Mouse (Mus musculus) MEL (cell line): ENCODE measurements around the gene Zbtb40. TPM values are rescaled to one million over a fixed set of nuclear protein-coding genes. Genes with fewer than 3 reads are reported as not detected.

Experiments
- DNase-seq: peaks from one replicate; pipeline ENCODE4 v3.0.0; 2011; ENCODE audit warnings: low read depth, low spot score
- H3K27ac ChIP-seq: 2 replicates; pipeline ENCODE4 v1.5.1; 2012; ENCODE audit warnings: low read depth, mild to moderate bottlenecking, control low read depth, low read length, moderate library complexity; ENCODE audit not compliant: control insufficient read depth
- H3K27me3 ChIP-seq, 2 experiments: fragments of 150-350 bp in 1 of 2; sonication (generic) in 1 of 2; 2 replicates each; pipeline ENCODE4 v1.6.1; 2012; ENCODE audit warnings: low read length in 2 of 2, mild to moderate bottlenecking in 2 of 2, improper control_type of control experiment in 1 of 2, moderate library complexity in 1 of 2; ENCODE audit not compliant: insufficient read depth in 2 of 2, control insufficient read depth in 1 of 2
- H3K36me3 ChIP-seq, 2 experiments: 2 replicates each; pipeline ENCODE4 v1.6.1; 2012 to 2014; ENCODE audit warnings: low read length in 2 of 2, improper control_type of control experiment in 1 of 2, inconsistent platforms in 1 of 2, mild to moderate bottlenecking in 1 of 2; ENCODE audit not compliant: insufficient read depth in 2 of 2, control insufficient read depth in 1 of 2
- H3K4me1 ChIP-seq, 2 experiments: fragments of 150-350 bp in 1 of 2; sonication (generic) in 1 of 2; 2 replicates each; pipeline ENCODE4 v1.6.1; 2012; ENCODE audit warnings: low read length in 2 of 2, improper control_type of control experiment in 1 of 2, mild to moderate bottlenecking in 1 of 2; ENCODE audit not compliant: insufficient read depth in 2 of 2, control insufficient read depth in 1 of 2
- H3K4me3 ChIP-seq, 2 experiments: fragments of 150-350 bp in 1 of 2; sonication (generic) in 1 of 2; 2 replicates each; pipeline ENCODE4 v1.5.1; 2012; ENCODE audit warnings: low read depth in 2 of 2, low read length in 2 of 2, mild to moderate bottlenecking in 2 of 2, moderate library complexity in 2 of 2, control low read depth in 1 of 2, improper control_type of control experiment in 1 of 2; ENCODE audit not compliant: control insufficient read depth in 1 of 2, insufficient read depth in 1 of 2
- H3K79me2 ChIP-seq: 2 replicates; pipeline ENCODE4 v1.6.1; 2012; ENCODE audit warnings: mild to moderate bottlenecking, low read length, moderate library complexity; ENCODE audit not compliant: control insufficient read depth, poor library complexity, insufficient read depth
- H3K9ac ChIP-seq: 2 replicates; pipeline ENCODE4 v1.6.1; 2012; ENCODE audit warnings: low read depth, mild to moderate bottlenecking, control low read depth, low read length, moderate library complexity; ENCODE audit not compliant: control insufficient read depth, poor library complexity, severe bottlenecking
- H3K9me3 ChIP-seq: fragments of 150-350 bp; sonication (generic); replicated peaks from 2 replicates; pipeline ENCODE4 v1.6.1; 2012; ENCODE audit warnings: mild to moderate bottlenecking, low read length, improper control_type of control experiment, moderate library complexity; ENCODE audit not compliant: insufficient read depth
- BHLHE40 ChIP-seq: IDR thresholded peaks from 2 replicates; pipeline ENCODE4 v1.6.1; 2012; ENCODE audit warnings: low read depth, mild to moderate bottlenecking, inconsistent platforms, low read length, improper control_type of control experiment, borderline replicate concordance
- CHD1 ChIP-seq: IDR thresholded peaks from 2 replicates; pipeline ENCODE4 v1.6.1; 2012; ENCODE audit warnings: low read depth, mild to moderate bottlenecking, inconsistent platforms, low read length, improper control_type of control experiment
- CHD2 ChIP-seq: IDR thresholded peaks from 2 replicates; pipeline ENCODE4 v1.6.1; 2011; ENCODE audit warnings: low read length, improper control_type of control experiment
- EP300 ChIP-seq, 2 experiments: IDR thresholded peaks; 2 replicates each; pipeline ENCODE4 v1.6.1; 2011; ENCODE audit warnings: improper control_type of control experiment in 2 of 2, low read length in 2 of 2, low read depth in 1 of 2, mild to moderate bottlenecking in 1 of 2
- GABPA ChIP-seq: IDR thresholded peaks from 2 replicates; pipeline ENCODE4 v1.6.1; 2012; ENCODE audit warnings: low read depth, mild to moderate bottlenecking, inconsistent platforms, low read length, improper control_type of control experiment, moderate library complexity
- GATA1 ChIP-seq: IDR thresholded peaks from 2 replicates; pipeline ENCODE4 v1.6.1; 2011; ENCODE audit warnings: low read depth, low read length, improper control_type of control experiment
- HCFC1 ChIP-seq: IDR thresholded peaks from 2 replicates; pipeline ENCODE4 v1.6.1; 2012; ENCODE audit warnings: low read depth, mild to moderate bottlenecking, inconsistent platforms, low read length, improper control_type of control experiment, moderate library complexity
- JUND ChIP-seq: IDR thresholded peaks from 2 replicates; pipeline ENCODE4 v1.6.1; 2011; ENCODE audit warnings: low read depth, mild to moderate bottlenecking, improper control_type of control experiment, low read length
- MAX ChIP-seq: IDR thresholded peaks from 2 replicates; pipeline ENCODE4 v1.6.1; 2011; ENCODE audit warnings: low read length, improper control_type of control experiment
- MAZ ChIP-seq: IDR thresholded peaks from 2 replicates; pipeline ENCODE4 v1.6.1; 2012; ENCODE audit warnings: low read depth, mild to moderate bottlenecking, inconsistent platforms, low read length, improper control_type of control experiment
- MEF2A ChIP-seq: IDR thresholded peaks from 2 replicates; pipeline ENCODE4 v1.6.1; 2014; ENCODE audit warnings: low read depth, mild to moderate bottlenecking, inconsistent platforms, low read length, improper control_type of control experiment; ENCODE audit not compliant: poor library complexity, insufficient replicate concordance, severe bottlenecking; ENCODE audit errors: extremely low read depth
- MXI1 ChIP-seq: IDR thresholded peaks from 2 replicates; pipeline ENCODE4 v1.6.1; 2011; ENCODE audit warnings: mild to moderate bottlenecking, low read depth, low read length, improper control_type of control experiment
- MYB ChIP-seq: IDR thresholded peaks from 2 replicates; pipeline ENCODE4 v1.6.1; 2011; ENCODE audit warnings: mild to moderate bottlenecking, low read depth, low read length, improper control_type of control experiment
- NRF1 ChIP-seq: IDR thresholded peaks from 2 replicates; pipeline ENCODE4 v1.6.1; 2014; ENCODE audit warnings: low read depth, mild to moderate bottlenecking, inconsistent platforms, low read length, improper control_type of control experiment, moderate library complexity; ENCODE audit not compliant: poor library complexity, insufficient read depth, severe bottlenecking
- RCOR1 ChIP-seq: IDR thresholded peaks from 2 replicates; pipeline ENCODE4 v1.6.1; 2012; ENCODE audit warnings: low read depth, mild to moderate bottlenecking, inconsistent platforms, low read length, improper control_type of control experiment
- TBP ChIP-seq: IDR thresholded peaks from 2 replicates; pipeline ENCODE4 v1.8.0; 2011; ENCODE audit warnings: low read depth, low read length, improper control_type of control experiment
- TCF12 ChIP-seq: IDR thresholded peaks from 2 replicates; pipeline ENCODE4 v1.6.1; 2014; ENCODE audit warnings: low read depth, mild to moderate bottlenecking, inconsistent platforms, low read length, improper control_type of control experiment, moderate library complexity
- UBTF ChIP-seq: IDR thresholded peaks from 2 replicates; pipeline ENCODE4 v1.6.1; 2012; ENCODE audit warnings: low read depth, mild to moderate bottlenecking, inconsistent platforms, low read length, improper control_type of control experiment, moderate library complexity, borderline replicate concordance; ENCODE audit not compliant: insufficient read depth
- USF1 ChIP-seq: IDR thresholded peaks from 2 replicates; pipeline ENCODE4 v1.6.1; 2014; ENCODE audit warnings: low read depth, mild to moderate bottlenecking, inconsistent platforms, low read length, improper control_type of control experiment, moderate library complexity
- ZMIZ1 ChIP-seq: IDR thresholded peaks from 2 replicates; pipeline ENCODE4 v1.6.1; 2012; ENCODE audit warnings: low read depth, mild to moderate bottlenecking, inconsistent platforms, low read length, improper control_type of control experiment, moderate library complexity
- ZNF384 ChIP-seq: IDR thresholded peaks from 2 replicates; pipeline ENCODE4 v1.6.1; 2012; ENCODE audit warnings: low read depth, mild to moderate bottlenecking, inconsistent platforms, low read length, improper control_type of control experiment
- polyA plus RNA-seq, 2 experiments: library from polyadenylated mRNA; stranded (reverse) in 1 of 2; unstranded in 1 of 2; fragments of >175 nt in 1 of 2; fragments of >200 nt in 1 of 2; gene quantifications; 2 replicates each; pipeline versions ENCODE4 v1.2.1 to v1.2.4; 2012; ENCODE audit warnings: low replicate concordance in 2 of 2, low read depth in 1 of 2; ENCODE audit not compliant: insufficient read length in 2 of 2, insufficient read depth in 1 of 2, missing spikeins in 1 of 2
- total RNA-seq: library from RNA; depleted of rRNA; stranded (reverse); fragments of 300-350 nt; gene quantifications from 2 replicates; pipeline ENCODE4 v1.2.3, GENCODE M21; 2012

Gene Zbtb40
- total and polyA plus RNA-seq, 3 experiments = 9.6 to 14.4 TPM; not detected in 1

DNA sequence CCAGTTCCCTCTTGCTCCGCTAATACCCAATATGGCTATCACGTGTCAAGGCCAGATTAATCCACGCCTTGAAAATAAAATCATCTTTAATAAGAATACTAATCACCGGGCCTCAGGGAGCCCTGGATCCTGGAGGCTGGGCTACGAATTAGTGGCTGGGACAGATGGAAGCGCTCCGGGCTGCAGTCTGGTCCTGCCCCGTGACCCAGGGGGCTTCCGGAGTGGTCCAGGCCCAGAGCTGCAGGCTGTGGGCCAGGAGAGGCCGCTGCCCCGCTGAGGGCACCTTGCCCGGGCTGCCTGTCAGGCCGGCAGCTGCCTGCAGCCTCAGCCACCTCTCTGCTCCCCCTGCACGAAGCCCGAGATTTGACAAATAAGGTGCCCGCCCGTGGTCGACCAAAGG, 105.8 kb downstream of the Zbtb40 start:
- no peak overlapping the region for H3K9ac ChIP-seq

DNA sequence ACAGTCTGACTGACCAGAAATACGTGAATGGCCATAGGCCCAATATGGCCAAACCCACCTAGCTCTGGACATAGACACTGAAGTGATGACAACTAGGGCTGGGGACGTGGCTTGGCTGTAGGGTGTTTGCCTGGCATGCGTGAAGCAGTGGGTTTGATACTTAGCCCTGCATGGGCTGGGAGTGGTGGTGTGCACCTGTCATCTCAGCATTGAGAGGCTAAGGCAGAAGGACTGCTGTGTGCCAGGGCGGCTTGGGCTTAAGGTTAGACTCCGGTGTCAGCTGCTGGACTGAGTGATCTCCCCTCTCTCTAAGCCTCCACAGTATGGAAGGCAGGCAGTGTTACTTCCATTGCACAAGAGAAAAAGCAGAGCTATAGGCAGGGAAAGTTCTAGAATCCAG, 110.7 kb downstream of the Zbtb40 start:
- H3K27me3 ChIP-seq = peaks cover 0 to 1% of the 10 kb centered on the region in 2 experiments; a peak in 1 of 4 replicates
- no peak overlapping the region for H3K9ac ChIP-seq
- no peak overlapping the region for H3K4me3 ChIP-seq
- no peaks in the 10 kb centered on the region for H3K79me2 ChIP-seq
- H3K4me1 ChIP-seq = no peaks in the 10 kb centered on the region
- no peaks in the 10 kb centered on the region for H3K36me3 ChIP-seq
- no peaks in the 10 kb centered on the region for H3K9me3 ChIP-seq
- no peak overlapping the region for H3K27ac ChIP-seq
- TF ChIP-seq USF1 (no peak), CHD2 (no peak), TBP (no peak), JUND (no peak), MAZ (no peak), GABPA (no peak), MXI1 (no peak), UBTF (no peak), BHLHE40 (no peak), ZMIZ1 (no peak), CHD1 (no peak), GATA1 (no peak)
- DNase-seq = no peak

More for the DNA sequence above, 105.8 kb downstream of the Zbtb40 start:
- H3K79me2 ChIP-seq = no peaks in the 10 kb centered on the region
- H3K36me3 ChIP-seq = no peaks in the 10 kb centered on the region
- no peak overlapping the region for H3K4me3 ChIP-seq
- no peak overlapping the region for H3K27ac ChIP-seq
- DNase-seq = no peak
- no peaks in the 10 kb centered on the region for H3K4me1 ChIP-seq
- TF ChIP-seq BHLHE40 = no peak
- TF ChIP-seq CHD1 = no peak
- no peak for TF ChIP-seq MAZ
- TF ChIP-seq RCOR1 = no peak
- TF ChIP-seq ZMIZ1 = no peak
- no peak for TF ChIP-seq EP300 (IDR thresholded peaks at IDR 0.05; ENCODE audit: low read depth in 1 of 2, low read length in 2 of 2)
- no peak for TF ChIP-seq JUND
- TF ChIP-seq MYB = no peak
- no peak for TF ChIP-seq MEF2A
- no peak for TF ChIP-seq ZNF384
- no peak for TF ChIP-seq GABPA
- TF ChIP-seq GATA1 = no peak
- TF ChIP-seq UBTF = no peak
- TF ChIP-seq MAX = no peak
- no peak for TF ChIP-seq NRF1
- no peak for TF ChIP-seq TCF12
- no peak for TF ChIP-seq HCFC1
- no peaks in the 10 kb centered on the region for H3K9me3 ChIP-seq
- peaks cover 0 to 1% of the 10 kb centered on the region in 2 experiments; a peak in 1 of 4 replicates for H3K27me3 ChIP-seq
